Mouse (Mus musculus) cerebellum, adult 2 months (tissue): ENCODE measurements around the gene Nfe2l1.

Experiments used
- CTCF ChIP-seq: fragments of 200-500 bp; IDR thresholded peaks from 2 replicates; pipeline ENCODE4 v1.5.1; 2011; ENCODE audit warnings: low read depth, mild to moderate bottlenecking, control low read depth, low read length, moderate library complexity, borderline replicate concordance; ENCODE audit not compliant: insufficient read depth
- POLR2A ChIP-seq: fragments of 200-500 bp; IDR thresholded peaks from 2 replicates; pipeline ENCODE4 v1.6.1; 2011; ENCODE audit warnings: low read length, control low read depth, borderline replicate concordance; ENCODE audit not compliant: insufficient read depth

GRCm38 (mm10) chr11:96873601-96874140, 43.9 kb upstream of the Nfe2l1 start:
- TF ChIP-seq CTCF (no peak), POLR2A (no peak)
